Mouse (Mus musculus): Measurements from ENCODE around the gene Fkbp11. TPM values are rescaled to one million over a fixed set of nuclear protein-coding genes. Genes with fewer than 3 reads are reported as not detected.

Fkbp11 gene
- polyA plus RNA-seq, 1 experiment: 2.1 TPM

DNA sequence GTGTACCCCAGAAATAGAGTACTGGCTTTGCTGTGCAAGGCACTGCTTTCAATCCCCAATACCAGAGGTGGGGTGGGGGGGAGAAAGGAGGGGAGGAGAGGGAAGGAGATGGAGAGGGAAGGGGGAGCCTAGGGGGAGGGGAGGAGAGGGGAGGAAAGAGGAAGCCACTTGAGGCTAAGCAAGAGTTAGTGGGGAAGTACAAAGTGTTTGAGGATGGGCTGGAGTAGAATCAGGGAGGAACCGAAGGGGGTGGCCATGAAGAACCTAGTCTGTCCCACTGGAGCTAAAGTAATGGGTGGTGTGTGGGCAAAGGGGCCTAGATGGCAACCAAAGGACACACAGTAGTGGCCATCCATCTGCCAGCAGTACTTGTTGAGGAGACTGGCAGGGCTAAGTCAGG lies 44.3 kb downstream of the Fkbp11 start:
- peaks cover 3% of the 10 kb centered on the region; the same call in 1 of the 2 replicates for H3K4me1 ChIP-seq (ENCODE audit: control insufficient read depth, insufficient read depth, low read length)
- H3K27ac ChIP-seq (ENCODE audit: insufficient read depth, low read length): no peak overlapping the region
- no peak overlapping the region for H3K4me3 ChIP-seq (ENCODE audit: insufficient read depth, low read length)
- TF ChIP-seq CTCF (IDR thresholded peaks at IDR 0.05; ENCODE audit: extremely low read depth, insufficient read depth, low read length): no peak
- TF ChIP-seq POLR2A (IDR thresholded peaks at IDR 0.05; ENCODE audit: extremely low read depth, insufficient read depth, low read length): no peak

DNA sequence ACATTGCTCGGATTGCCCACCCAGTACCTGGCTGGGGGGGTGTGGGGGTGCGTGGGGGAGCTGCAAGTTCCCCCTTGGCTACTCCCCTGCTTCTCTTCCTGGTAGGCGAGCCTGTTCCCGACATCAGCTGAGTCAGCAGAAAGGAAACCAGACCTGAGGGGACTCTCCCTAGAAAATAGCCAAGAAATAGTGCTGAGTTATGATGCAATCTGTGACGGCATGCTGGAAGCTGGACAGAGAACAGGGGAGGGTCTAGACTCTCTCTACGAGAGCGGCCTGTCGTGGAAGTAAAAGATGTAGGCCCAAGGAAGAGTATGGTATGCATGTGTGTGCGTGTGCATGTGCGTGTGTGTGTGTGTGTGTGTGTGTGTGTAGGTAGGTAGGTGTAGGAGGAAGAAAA lies 44.8 kb downstream of the Fkbp11 start:
- Histone ChIP-seq H3K27ac (ENCODE audit: insufficient read depth, low read length) (no peak overlapping the region), H3K4me1 (ENCODE audit: control insufficient read depth, insufficient read depth, low read length) (peaks cover 3% of the 10 kb centered on the region; the same call in 1 of the 2 replicates), H3K4me3 (ENCODE audit: insufficient read depth, low read length) (no peak overlapping the region)
- TF ChIP-seq CTCF (IDR thresholded peaks at IDR 0.05; ENCODE audit: extremely low read depth, insufficient read depth, low read length): no peak
- TF ChIP-seq POLR2A (IDR thresholded peaks at IDR 0.05; ENCODE audit: extremely low read depth, insufficient read depth, low read length): no peak

DNA sequence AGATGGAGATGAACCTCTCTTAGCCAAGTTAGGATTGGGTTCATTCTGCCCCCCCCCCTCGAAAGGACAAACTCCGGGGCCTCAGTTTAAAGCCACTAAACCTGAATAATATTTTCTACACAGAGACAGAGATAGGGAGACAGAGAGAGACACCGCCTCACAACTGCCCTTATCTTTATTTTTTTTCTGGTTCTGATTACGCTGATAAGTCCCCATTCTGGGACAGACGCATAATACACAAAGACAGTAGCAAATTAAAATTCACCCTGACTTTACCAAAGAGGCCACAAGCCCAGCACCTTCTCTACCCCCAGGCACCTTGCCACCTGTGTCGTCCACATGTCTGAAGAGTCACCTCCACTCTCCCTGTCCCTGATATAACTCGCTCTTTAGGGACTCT lies 46.4 kb downstream of the Fkbp11 start:
- TF ChIP-seq POLR2A (IDR thresholded peaks at IDR 0.05; ENCODE audit: extremely low read depth, insufficient read depth, low read length) (no peak), CTCF (IDR thresholded peaks at IDR 0.05; ENCODE audit: extremely low read depth, insufficient read depth, low read length) (no peak)
- H3K4me3 ChIP-seq (ENCODE audit: insufficient read depth, low read length): no peak overlapping the region
- H3K4me1 ChIP-seq (ENCODE audit: control insufficient read depth, insufficient read depth, low read length): peaks cover 3% of the 10 kb centered on the region; the same call in 1 of the 2 replicates
- no peak overlapping the region for H3K27ac ChIP-seq (ENCODE audit: insufficient read depth, low read length)

DNA sequence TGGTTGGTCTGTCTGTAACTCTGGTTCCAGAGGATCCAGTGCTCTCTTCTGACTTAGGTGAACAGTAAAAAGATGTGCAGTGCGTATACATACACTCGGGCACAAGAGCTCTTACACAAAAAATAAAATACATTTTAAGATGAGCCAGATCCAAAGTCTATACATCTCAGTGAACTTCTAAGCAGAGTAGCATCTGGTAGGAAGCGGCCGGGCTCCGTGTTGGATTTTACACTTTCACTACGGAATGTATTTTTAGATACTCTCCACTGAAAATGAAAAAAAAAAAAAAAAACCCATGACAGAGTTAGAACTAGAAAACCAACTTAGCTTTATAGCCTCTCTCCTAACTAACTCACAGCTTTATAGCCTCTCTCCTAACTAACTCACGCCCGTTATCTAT lies 47.3 kb downstream of the Fkbp11 start:
- no peak overlapping the region for H3K27ac ChIP-seq (ENCODE audit: insufficient read depth, low read length)
- H3K4me1 ChIP-seq (ENCODE audit: control insufficient read depth, insufficient read depth, low read length): peaks cover 3% of the 10 kb centered on the region; the same call in 1 of the 2 replicates
- TF ChIP-seq CTCF (IDR thresholded peaks at IDR 0.05; ENCODE audit: extremely low read depth, insufficient read depth, low read length) (no peak), POLR2A (IDR thresholded peaks at IDR 0.05; ENCODE audit: extremely low read depth, insufficient read depth, low read length) (no peak)
- no peak overlapping the region for H3K4me3 ChIP-seq (ENCODE audit: insufficient read depth, low read length)

DNA sequence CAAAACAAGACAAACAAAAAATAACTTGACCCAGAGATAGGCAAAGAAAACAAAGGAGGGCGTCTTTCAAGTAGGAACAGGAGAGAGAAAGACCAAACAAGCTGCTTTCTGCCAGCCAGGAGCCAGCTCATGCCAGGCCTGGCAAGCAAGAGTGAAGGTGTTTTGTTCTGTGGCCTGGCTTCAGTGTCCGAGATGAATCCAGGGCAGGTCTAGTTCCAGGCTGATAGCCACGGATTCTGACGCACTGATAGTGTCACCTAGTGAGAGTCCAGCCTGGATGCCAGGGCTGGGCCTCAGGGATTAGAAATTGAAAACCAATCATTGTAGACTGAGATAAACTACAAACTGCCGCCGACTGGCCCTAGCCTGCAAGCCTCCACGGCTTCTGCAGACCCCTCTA lies 50.0 kb downstream of the Fkbp11 start:
- Histone ChIP-seq H3K27ac (ENCODE audit: insufficient read depth, low read length) (no peak overlapping the region), H3K4me1 (ENCODE audit: control insufficient read depth, insufficient read depth, low read length) (peaks cover 7% of the 10 kb centered on the region; the same call in 1 of the 2 replicates), H3K4me3 (ENCODE audit: insufficient read depth, low read length) (no peak overlapping the region)
- no peak for TF ChIP-seq CTCF (IDR thresholded peaks at IDR 0.05; ENCODE audit: extremely low read depth, insufficient read depth, low read length)
- no peak for TF ChIP-seq POLR2A (IDR thresholded peaks at IDR 0.05; ENCODE audit: extremely low read depth, insufficient read depth, low read length)

DNA sequence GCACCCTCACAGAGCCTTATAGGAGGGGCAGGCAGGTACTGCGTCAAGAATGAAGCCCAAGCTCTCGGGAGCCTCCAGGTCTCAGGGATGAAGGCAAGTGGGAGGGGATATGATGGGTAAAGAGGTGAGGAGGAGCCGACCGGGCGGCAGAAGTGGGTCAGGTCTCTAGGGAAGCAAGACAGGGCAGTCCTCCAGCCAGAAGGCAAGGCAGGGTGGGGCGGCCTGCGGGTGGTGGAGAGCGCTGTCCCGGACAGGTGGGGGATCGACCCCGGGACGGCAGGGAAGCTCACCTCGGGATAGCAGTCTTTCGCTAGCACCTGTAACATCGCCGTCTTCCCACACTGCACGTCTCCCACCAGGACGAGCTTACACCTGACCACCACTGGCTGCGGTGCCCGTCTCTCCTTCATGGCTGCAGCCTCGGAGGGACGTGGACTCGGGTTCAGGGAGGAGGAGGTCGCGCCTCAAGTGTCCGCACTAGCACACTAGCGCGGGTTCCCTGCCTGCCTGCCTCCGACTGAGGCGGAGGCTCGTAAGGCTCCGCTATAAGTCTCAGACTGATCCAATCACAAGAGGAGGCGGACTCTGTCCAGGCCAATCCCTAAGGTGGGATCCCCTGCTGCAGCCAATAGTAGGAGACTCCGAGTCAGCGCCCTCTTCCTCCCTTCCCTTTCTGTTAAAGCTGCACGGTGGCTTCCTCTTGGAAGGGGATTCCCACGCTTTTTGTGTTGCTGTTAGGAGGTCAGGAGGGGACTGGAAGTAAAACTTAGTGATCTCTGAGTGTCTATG lies 50.9 kb downstream of the Fkbp11 start, which contains the start of gene Rnd1:
TSS of gene Rnd1 (minus strand) at position 522 of the 789 bp plus-strand sequence.
- TF ChIP-seq POLR2A (IDR thresholded peaks at IDR 0.05; ENCODE audit: extremely low read depth, insufficient read depth, low read length) (peak; percentile 100), CTCF (IDR thresholded peaks at IDR 0.05; ENCODE audit: extremely low read depth, insufficient read depth, low read length) (no peak)
- Histone ChIP-seq H3K4me3 (ENCODE audit: insufficient read depth, low read length) (peak within 1 kb of the TSS; percentile 72), H3K4me1 (ENCODE audit: control insufficient read depth, insufficient read depth, low read length) (peaks cover 7% of the 10 kb centered on the region), H3K27ac (ENCODE audit: insufficient read depth, low read length) (no peak within 1 kb of the TSS)

DNA sequence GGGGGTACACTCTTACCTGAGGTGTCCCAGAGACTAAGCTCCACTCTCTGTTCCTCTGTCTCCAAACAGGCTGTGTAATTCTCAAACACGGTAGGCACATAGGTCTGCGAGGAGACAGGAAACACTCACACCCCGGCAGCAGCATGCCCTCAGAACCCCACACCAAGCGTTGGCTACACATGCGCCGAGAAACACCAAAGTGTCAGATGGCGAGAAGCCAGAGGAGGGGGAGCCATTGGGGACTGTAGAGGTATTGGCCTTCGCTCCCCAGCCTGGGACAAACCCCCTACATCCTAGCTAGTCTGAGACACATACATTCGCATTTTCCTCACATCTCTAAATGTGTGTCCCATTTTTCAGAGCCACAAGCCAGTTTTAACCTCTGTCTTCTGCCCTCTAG lies 51.5 kb downstream of the Fkbp11 start:
- H3K4me1 ChIP-seq (ENCODE audit: control insufficient read depth, insufficient read depth, low read length): peaks cover 7% of the 10 kb centered on the region
- TF ChIP-seq CTCF (IDR thresholded peaks at IDR 0.05; ENCODE audit: extremely low read depth, insufficient read depth, low read length) (no peak), POLR2A (IDR thresholded peaks at IDR 0.05; ENCODE audit: extremely low read depth, insufficient read depth, low read length) (no peak)
- peak overlapping the region; percentile 72 for H3K4me3 ChIP-seq (ENCODE audit: insufficient read depth, low read length)
- H3K27ac ChIP-seq (ENCODE audit: insufficient read depth, low read length): no peak overlapping the region

DNA sequence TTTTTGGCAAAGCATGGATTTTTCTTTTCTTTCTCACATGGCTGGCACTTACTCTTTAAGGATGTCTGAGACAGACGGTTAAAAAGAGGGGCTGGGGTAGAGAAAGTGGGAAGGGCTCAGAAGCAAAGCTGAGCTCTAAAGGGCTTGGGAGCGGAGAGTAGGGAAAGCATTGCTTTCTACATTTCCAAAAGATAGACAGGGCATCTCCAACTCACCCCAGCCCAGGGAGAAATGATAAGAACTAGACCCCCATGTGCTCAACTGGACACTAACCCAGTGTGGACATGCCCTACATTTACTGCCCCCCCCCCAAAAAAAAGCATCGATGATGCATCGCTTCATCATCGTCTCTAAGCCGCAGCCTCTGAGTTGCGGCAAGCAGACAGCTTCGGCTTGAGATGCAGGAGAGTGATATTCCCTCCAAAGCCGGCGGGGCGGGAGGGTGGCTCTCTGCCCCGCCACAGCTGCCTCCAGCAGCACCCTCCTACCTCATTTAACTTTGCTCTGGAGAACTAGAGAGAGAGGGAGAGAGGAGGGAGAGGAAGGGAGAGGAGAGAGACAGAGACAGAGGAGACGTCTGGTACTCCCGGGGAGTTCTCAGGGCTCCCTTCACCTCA lies 52.3 kb downstream of the Fkbp11 start:
- Histone ChIP-seq H3K4me1 (ENCODE audit: control insufficient read depth, insufficient read depth, low read length) (peaks cover 5% of the 10 kb centered on the region), H3K4me3 (ENCODE audit: insufficient read depth, low read length) (peak overlapping the region; percentile 72), H3K27ac (ENCODE audit: insufficient read depth, low read length) (no peak overlapping the region)
- TF ChIP-seq CTCF (IDR thresholded peaks at IDR 0.05; ENCODE audit: extremely low read depth, insufficient read depth, low read length) (no peak), POLR2A (IDR thresholded peaks at IDR 0.05; ENCODE audit: extremely low read depth, insufficient read depth, low read length) (no peak)

DNA sequence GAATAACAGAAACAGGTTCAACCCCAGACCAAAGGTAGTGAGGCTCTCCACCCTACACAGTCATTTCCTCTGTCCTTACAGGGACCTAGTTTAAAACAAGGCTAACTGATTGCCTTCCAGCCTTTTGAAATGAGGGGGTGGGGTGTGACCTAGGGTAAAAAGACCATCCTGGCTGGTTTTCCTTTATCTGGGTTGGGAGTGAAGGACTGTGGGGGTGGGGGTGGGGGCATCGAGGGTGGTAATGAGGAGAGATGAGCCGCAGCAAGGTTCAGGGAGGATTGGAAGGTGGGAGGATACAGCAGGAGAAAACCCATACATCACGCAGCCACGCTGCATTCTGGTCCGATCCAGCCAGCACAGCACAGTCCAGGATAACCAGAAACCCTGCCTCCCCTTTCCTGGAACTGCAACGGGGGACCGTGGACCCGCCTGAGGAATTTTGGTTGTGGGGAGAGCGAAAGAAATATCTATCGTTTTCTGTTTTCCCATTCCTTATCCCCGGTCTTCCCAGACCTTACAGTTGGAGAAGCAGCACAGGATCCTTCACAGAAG lies 52.9 kb downstream of the Fkbp11 start:
- TF ChIP-seq CTCF (IDR thresholded peaks at IDR 0.05; ENCODE audit: extremely low read depth, insufficient read depth, low read length) (no peak), POLR2A (IDR thresholded peaks at IDR 0.05; ENCODE audit: extremely low read depth, insufficient read depth, low read length) (peak; percentile 79)

More for the DNA sequence above, 52.9 kb downstream of the Fkbp11 start:
- peak overlapping the region; percentile 72 for H3K4me3 ChIP-seq (ENCODE audit: insufficient read depth, low read length)
- H3K4me1 ChIP-seq (ENCODE audit: control insufficient read depth, insufficient read depth, low read length): peaks cover 4% of the 10 kb centered on the region
- no peak overlapping the region for H3K27ac ChIP-seq (ENCODE audit: insufficient read depth, low read length)

Other genes with a start within 250 kb of the Fkbp11 start
- not detected in 2 replicates for gene Lalba, start 245.5 kb downstream of the Fkbp11 start, polyA plus RNA-seq (2012; rRNA removed)
- gene Olfr279, start 235.8 kb downstream of the Fkbp11 start, polyA plus RNA-seq (2012; rRNA removed): 0.04 and 0.19 TPM in 2 replicates
- gene Kansl2, start 193.9 kb downstream of the Fkbp11 start, polyA plus RNA-seq (2012; rRNA removed): 52.9 and 55.7 TPM in 2 replicates
- gene Ccnt1, start 157.3 kb downstream of the Fkbp11 start, polyA plus RNA-seq (2012; rRNA removed): 17.4 and 17.9 TPM in 2 replicates
- gene 4930415O20Rik, start 157.2 kb downstream of the Fkbp11 start, polyA plus RNA-seq (2012; rRNA removed): not detected in 2 replicates
- 38.2 and 44.3 TPM in 2 replicates for gene Adcy6, start 118.1 kb downstream of the Fkbp11 start, polyA plus RNA-seq (2012; rRNA removed)
- gene Cacnb3, start 97.4 kb downstream of the Fkbp11 start, polyA plus RNA-seq (2012; rRNA removed): 339 and 348 TPM in 2 replicates
- gene Ddx23, start 65.3 kb downstream of the Fkbp11 start, polyA plus RNA-seq (2012; rRNA removed): 53.4 and 60.5 TPM in 2 replicates
- 34.5 and 37.4 TPM in 2 replicates for gene Rnd1, start 50.7 kb downstream of the Fkbp11 start, polyA plus RNA-seq (2012; rRNA removed)
- 9.3 and 10.6 TPM in 2 replicates for gene Ccdc65, start 20.0 kb downstream of the Fkbp11 start, polyA plus RNA-seq (2012; rRNA removed)
- gene Arf3, start 35.0 kb upstream of the Fkbp11 start, polyA plus RNA-seq (2012; rRNA removed): 701 and 730 TPM in 2 replicates
- 2.6 and 3.1 TPM in 2 replicates for gene Wnt10b, start 50.0 kb upstream of the Fkbp11 start, polyA plus RNA-seq (2012; rRNA removed)
- 0.15 and 0.17 TPM in 2 replicates for gene Wnt1, start 61.7 kb upstream of the Fkbp11 start, polyA plus RNA-seq (2012; rRNA removed)
- 723 and 876 TPM in 2 replicates for gene Ddn, start 81.3 kb upstream of the Fkbp11 start, polyA plus RNA-seq (2012; rRNA removed)
- 71.3 and 75.7 TPM in 2 replicates for gene Prkag1, start 103.3 kb upstream of the Fkbp11 start, polyA plus RNA-seq (2012; rRNA removed)
- gene Kmt2d, start 143.0 kb upstream of the Fkbp11 start, polyA plus RNA-seq (2012; rRNA removed): 33.0 and 37.9 TPM in 2 replicates
- gene Rhebl1, start 166.3 kb upstream of the Fkbp11 start, polyA plus RNA-seq (2012; rRNA removed): 18.3 and 19.9 TPM in 2 replicates
- 0.25 and 0.28 TPM in 2 replicates for gene Dhh, start 170.3 kb upstream of the Fkbp11 start, polyA plus RNA-seq (2012; rRNA removed)
- 24.7 and 27.1 TPM in 2 replicates for gene Lmbr1l, start 190.0 kb upstream of the Fkbp11 start, polyA plus RNA-seq (2012; rRNA removed)
- 1,160 and 1,231 TPM in 2 replicates for gene Tuba1b, start 206.4 kb upstream of the Fkbp11 start, polyA plus RNA-seq (2012; rRNA removed)
- 0.35 and 0.55 TPM in 2 replicates for gene Gm49450, start 225.4 kb upstream of the Fkbp11 start, polyA plus RNA-seq (2012; rRNA removed)
- gene Tuba1a, start 225.5 kb upstream of the Fkbp11 start, polyA plus RNA-seq (2012; rRNA removed): 1,321 and 1,512 TPM in 2 replicates

Measured in cortical plate, adult 2 months (tissue).